Mouse (Mus musculus) heart, embryonic 11.5 days (tissue): ENCODE data around the gene Cog8. TPM values are rescaled to one million over a fixed set of nuclear protein-coding genes. Genes with fewer than 3 reads are reported as not detected.
"Not testable (repeated sequence)": the region's sequence is repeated elsewhere in the genome, so short reads cannot be mapped to it uniquely, and the experiment has no call there.

Experiments
- ATAC-seq: fragments of 200-750 bp; cut with Nextera tagmentation; replicated peaks from 2 replicates; pipeline ENCODE4 v1.8.0; 2017; ENCODE audit warnings: moderate library complexity; ENCODE audit not compliant: insufficient number of reproducible peaks, low FRiP score, low TSS enrichment
- H3K27ac ChIP-seq: fragments of 300-500 bp; sonication (generic); 2 replicates; pipeline ENCODE4 v1.5.1; 2014; ENCODE audit warnings: mild to moderate bottlenecking, low read depth, low read length
- H3K27me3 ChIP-seq: fragments of 300-500 bp; sonication (generic); 2 replicates; pipeline ENCODE4 v1.6.1; 2014; ENCODE audit warnings: mild to moderate bottlenecking, low read length, mixed read lengths; ENCODE audit not compliant: control insufficient read depth, insufficient read depth
- H3K36me3 ChIP-seq: fragments of 300-500 bp; sonication (generic); 2 replicates; pipeline ENCODE4 v1.6.1; 2014; ENCODE audit warnings: mild to moderate bottlenecking, low read length, moderate library complexity, mixed read lengths; ENCODE audit not compliant: control insufficient read depth, insufficient read depth
- H3K4me1 ChIP-seq: fragments of 300-500 bp; sonication (generic); 2 replicates; pipeline ENCODE4 v1.6.1; 2014; ENCODE audit warnings: low read length; ENCODE audit not compliant: control insufficient read depth, insufficient read depth
- H3K4me2 ChIP-seq: fragments of 300-500 bp; sonication (generic); 2 replicates; pipeline ENCODE4 v1.6.1; 2014; ENCODE audit warnings: mild to moderate bottlenecking, moderate library complexity
- H3K4me3 ChIP-seq: fragments of 300-500 bp; sonication (generic); 2 replicates; pipeline ENCODE4 v1.5.1; 2014; ENCODE audit warnings: low read depth, low read length
- H3K9ac ChIP-seq: fragments of 300-500 bp; sonication (generic); 2 replicates; pipeline ENCODE4 v1.6.1; 2014; ENCODE audit warnings: mild to moderate bottlenecking, low read depth, low read length, moderate library complexity
- H3K9me3 ChIP-seq: fragments of 300-500 bp; sonication (generic); replicated peaks from 2 replicates; pipeline ENCODE4 v1.6.1; 2016; ENCODE audit warnings: low read length; ENCODE audit not compliant: control insufficient read depth
- WGBS: fragments of 180-500 bp; shearing (Covaris S2); extraction: QIAGEN DNeasy Blood & Tissue Kit; methylation state at CpG from one replicate; pipeline ENCODE4 v1.1.7; 2014; ENCODE audit not compliant: insufficient replicate concordance; 5-methylcytosine and 5-hydroxymethylcytosine counted together
- microRNA-seq: library from miRNA; unstranded; fragments of <30 nt; microRNA quantifications from one replicate; pipeline ENCODE4, GENCODE M21; 2016; ENCODE audit warnings: borderline number of aligned reads
- polyA plus RNA-seq: library from polyadenylated mRNA; unstranded; fragments of >200 nt; fragmentation: Nextera tagmentation; extraction: Ambion mirVana; gene quantifications from 2 replicates; pipeline ENCODE4 v1.2.1, GENCODE M21; 2014

The Cog8 gene
- polyA plus RNA-seq, 1 experiment from 2014 or later, result 31.5 TPM

- H3K27ac ChIP-seq, result no peak overlapping the region
- H3K4me2 ChIP-seq, result no peak overlapping the region
- H3K27me3 ChIP-seq, result no peaks in the 10 kb centered on the region
- no peak for ATAC-seq
- H3K4me1 ChIP-seq, result no peaks in the 10 kb centered on the region
- 38% methylated on average over 5 of the region's 5 CpGs for WGBS
- H3K9ac ChIP-seq, result no peak overlapping the region
- H3K4me3 ChIP-seq, result no peak overlapping the region
- H3K36me3 ChIP-seq, result no peaks in the 10 kb centered on the region
- H3K9me3 ChIP-seq, result no peaks in the 10 kb centered on the region
Observed at GRCm38 (mm10) chr8:107002532-107002931, 54.0 kb downstream of the Cog8 start.

GRCm38 (mm10) chr8:106999068-106999467 lies 57.4 kb downstream of the Cog8 start:
- Histone ChIP-seq H3K4me1 (no peaks in the 10 kb centered on the region), H3K4me3 (no peak overlapping the region), H3K4me2 (no peak overlapping the region), H3K36me3 (no peaks in the 10 kb centered on the region), H3K27ac (no peak overlapping the region), H3K9ac (no peak overlapping the region), H3K27me3 (no peaks in the 10 kb centered on the region), H3K9me3 (no peaks in the 10 kb centered on the region)
- 74% methylated on average over 1 of the region's 1 CpGs for WGBS
- ATAC-seq, result no peak

- no peak for ATAC-seq
- no peaks in the 10 kb centered on the region for H3K4me1 ChIP-seq
- H3K4me2 ChIP-seq, result no peak overlapping the region
- no peak overlapping the region for H3K27ac ChIP-seq
- no peaks in the 10 kb centered on the region for H3K27me3 ChIP-seq
- H3K36me3 ChIP-seq, result no peaks in the 10 kb centered on the region
- H3K4me3 ChIP-seq, result no peak overlapping the region
- WGBS, result 73% methylated on average over 4 of the region's 4 CpGs
- no peak overlapping the region for H3K9ac ChIP-seq
- H3K9me3 ChIP-seq, result no peaks in the 10 kb centered on the region
Observed at GRCm38 (mm10) chr8:106997416-106997815, 59.1 kb downstream of the Cog8 start.

- H3K27ac ChIP-seq, ATAC-seq, H3K9me3 ChIP-seq, H3K27me3 ChIP-seq, H3K9ac ChIP-seq, H3K36me3 ChIP-seq, H3K4me3 ChIP-seq, H3K4me2 ChIP-seq, H3K4me1 ChIP-seq: not testable (repeated sequence)
- WGBS, result 78% methylated on average over 4 of the region's 4 CpGs
Observed at GRCm38 (mm10) chr8:106996339-106996738, 60.1 kb downstream of the Cog8 start.

Small RNA genes lying within 50 kb of the gene (microRNA-seq; reads per million reads assigned to microRNA genes)
- gene Mir7075, result 2.2 reads per million, percentile 27 among the genes with 10 or more reads in this experiment

Other genes starting within 250 kb of the Cog8 start
- gene Has3, start 186.4 kb downstream of the Cog8 start, polyA plus RNA-seq, result 0.08 and 0.17 TPM in 2 replicates
- gene Utp4, start 163.1 kb downstream of the Cog8 start, polyA plus RNA-seq, result 53.9 and 56.9 TPM in 2 replicates
- gene Sntb2, start 120.9 kb downstream of the Cog8 start, polyA plus RNA-seq, result 6.0 and 8.0 TPM in 2 replicates
- gene Vps4a, start 25.5 kb downstream of the Cog8 start, polyA plus RNA-seq, result 48.5 and 59.8 TPM in 2 replicates
- gene Pdf, start 8.1 kb downstream of the Cog8 start, polyA plus RNA-seq, result 40.7 and 42.6 TPM in 2 replicates
- gene Nip7, start 188 bp upstream of the Cog8 start, polyA plus RNA-seq, result 66.9 and 71.9 TPM in 2 replicates
- not detected in 2 replicates for gene Tmed6, start 9.0 kb upstream of the Cog8 start, polyA plus RNA-seq
- gene Terf2, start 39.9 kb upstream of the Cog8 start, polyA plus RNA-seq, result 7.5 and 10.9 TPM in 2 replicates
- 87.0 and 93.6 TPM in 2 replicates for gene Cyb5b, start 94.0 kb upstream of the Cog8 start, polyA plus RNA-seq
- gene Nfat5, start 236.8 kb upstream of the Cog8 start, polyA plus RNA-seq, result 11.2 and 12.2 TPM in 2 replicates